Mouse (Mus musculus) limb, embryonic 15.5 days (tissue): ENCODE data around the gene Zfp212. TPM values are rescaled to one million over a fixed set of nuclear protein-coding genes. Genes with fewer than 3 reads are reported as not detected.

Source experiments
- polyA plus RNA-seq: library from polyadenylated mRNA; unstranded; fragments of >200 nt; fragmentation: Nextera tagmentation; extraction: Ambion mirVana; gene quantifications from 2 replicates; pipeline ENCODE4 v1.2.1, GENCODE M21; 2015

Zfp212 gene
- polyA plus RNA-seq, 1 experiment from 2014 or later, result 18.0 TPM

Other genes with a start within 250 kb of the Zfp212 start
- 277 and 292 TPM in 2 replicates for gene Pdia4, start 107.0 kb upstream of the Zfp212 start, polyA plus RNA-seq
- 2.5 and 3.6 TPM in 2 replicates for gene Zfp786, start 89.6 kb upstream of the Zfp212 start, polyA plus RNA-seq
- gene Zfp398, start 84.8 kb upstream of the Zfp212 start, polyA plus RNA-seq, result 11.0 and 12.0 TPM in 2 replicates
- 23.1 and 23.6 TPM in 2 replicates for gene Zfp282, start 43.3 kb upstream of the Zfp212 start, polyA plus RNA-seq
- gene Zfp956, start 32.9 kb downstream of the Zfp212 start, polyA plus RNA-seq, result 10.6 and 11.3 TPM in 2 replicates
- gene Zfp777, start 128.4 kb downstream of the Zfp212 start, polyA plus RNA-seq, result 7.1 and 8.0 TPM in 2 replicates
- gene Zfp746, start 166.1 kb downstream of the Zfp212 start, polyA plus RNA-seq, result 18.9 and 19.2 TPM in 2 replicates